ENCODE assay signal across 12 mouse cellular contexts in the genomic region with DNA sequence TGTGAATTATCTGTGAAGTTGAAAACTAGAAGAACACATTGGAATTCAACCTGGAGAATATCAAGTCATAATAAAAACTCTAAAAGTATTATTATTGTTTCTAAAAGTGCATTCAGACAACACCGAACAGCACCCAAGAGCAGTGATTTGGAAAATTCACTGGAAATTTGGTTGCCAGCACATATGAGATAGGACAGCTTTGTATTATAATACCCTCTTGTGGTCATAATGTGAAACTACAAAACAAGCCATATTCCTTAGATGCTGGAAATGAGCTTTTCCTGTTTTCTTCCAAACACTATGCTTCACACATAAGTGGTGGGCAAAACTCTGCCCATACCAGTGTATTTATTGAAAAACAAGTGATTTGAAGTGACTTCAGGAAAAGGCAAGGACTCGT. TPM values are rescaled to one million over a fixed set of nuclear protein-coding genes. Genes with fewer than 3 reads are reported as not detected.
DNase-seq lines count a peak whose midpoint lies in the region; ATAC-seq and TF ChIP-seq lines count a peak whose summit lies in the region.
"Had no signal": no experiment of that assay in that cellular context is flagged by ENCODE, and none has a peak within 500 bp of the region (broad histone marks: within the 10 kb centered on the region; RNA-seq: fewer than 3 reads in every experiment).

No protein-coding gene starts in this region.

- H3K27me3 ChIP-seq in heart, adult 2 months (ENCODE audit: control insufficient read depth, insufficient read depth, low read length), result no peaks in the 10 kb centered on the region
- H3K27me3 ChIP-seq in heart, embryonic 12.5 days (replicated peaks), result no peaks in the 10 kb centered on the region
- H3K27me3 ChIP-seq in liver, postnatal 0 days (ENCODE audit: insufficient read depth, low read length), result no peaks in the 10 kb centered on the region
- H3K27me3 ChIP-seq in liver, embryonic 12.5 days (replicated peaks), result no peaks in the 10 kb centered on the region
- H3K27me3 ChIP-seq in neural tube, embryonic 12.5 days (replicated peaks), result no peaks in the 10 kb centered on the region

- ATAC-seq in heart, embryonic 12.5 days (ENCODE audit: insufficient number of reproducible peaks, low FRiP score), result no peak
- no peak for ATAC-seq in liver, postnatal 0 days
- ATAC-seq in liver, embryonic 12.5 days, result no peak
- peak; percentile 53; the same call in 1 of the 2 replicates for ATAC-seq in neural tube, embryonic 12.5 days (ENCODE audit: low FRiP score, low read depth)

- H3K4me2 ChIP-seq in heart, embryonic 12.5 days, result no peak overlapping the region
- no peak overlapping the region for H3K4me2 ChIP-seq in liver, postnatal 0 days (ENCODE audit: low read depth, low read length)
- H3K4me2 ChIP-seq in liver, embryonic 12.5 days, result no peak overlapping the region
- H3K4me2 ChIP-seq in neural tube, embryonic 12.5 days (replicated peaks), result no peak overlapping the region

- intact Hi-C loops in heart, adult 2 months (cut with DNase I), result loop anchor here (2.0 to 5.0 kb wide), 2 partner anchors 91 to 409 kb away; partner anchors contain the start of gene Cyp2j9

- H3K79me2 ChIP-seq in heart, adult 2 months (replicated peaks; ENCODE audit: control insufficient read depth, insufficient read depth, low read length), result no peaks in the 10 kb centered on the region

- H3K4me1 ChIP-seq in heart, adult 2 months (ENCODE audit: control insufficient read depth, insufficient read depth, low read length), result no peaks in the 10 kb centered on the region
- H3K4me1 ChIP-seq in heart, embryonic 12.5 days (replicated peaks), result no peaks in the 10 kb centered on the region
- H3K4me1 ChIP-seq in liver, postnatal 0 days (ENCODE audit: insufficient read depth), result no peaks in the 10 kb centered on the region
- no peaks in the 10 kb centered on the region for H3K4me1 ChIP-seq in liver, embryonic 12.5 days
- H3K4me1 ChIP-seq in neural tube, embryonic 12.5 days, result no peaks in the 10 kb centered on the region

- WGBS in heart, adult 2 months, result 30% methylated on average over 2 of the region's 2 CpGs
- WGBS in heart, embryonic 12.5 days, result 40% methylated on average over 2 of the region's 2 CpGs
- 33% methylated on average over 2 of the region's 2 CpGs for WGBS in liver, postnatal 0 days (ENCODE audit: insufficient replicate concordance)
- 30% methylated on average over 2 of the region's 2 CpGs for WGBS in liver, embryonic 12.5 days (ENCODE audit: insufficient replicate concordance)
- 53% methylated on average over 2 of the region's 2 CpGs for WGBS in neural tube, embryonic 12.5 days

- no peak for TF ChIP-seq POLR2A in heart, adult 2 months (IDR thresholded peaks at IDR 0.05; ENCODE audit: insufficient read depth, low read depth, low read length)

- H3K27ac ChIP-seq in heart, adult 2 months, result no peak overlapping the region
- H3K27ac ChIP-seq in heart, embryonic 12.5 days (ENCODE audit: poor library complexity, severe bottlenecking), result no peak overlapping the region
- no peak overlapping the region for H3K27ac ChIP-seq in liver, postnatal 0 days (ENCODE audit: low read depth)
- no peak overlapping the region for H3K27ac ChIP-seq in liver, embryonic 12.5 days
- H3K27ac ChIP-seq in neural tube, embryonic 12.5 days, result no peak overlapping the region

- H3K9ac ChIP-seq in heart, adult 2 months (ENCODE audit: low read depth, low read length), result no peak overlapping the region
- H3K9ac ChIP-seq in heart, embryonic 12.5 days, result no peak overlapping the region
- H3K9ac ChIP-seq in liver, postnatal 0 days (replicated peaks), result no peak overlapping the region
- no peak overlapping the region for H3K9ac ChIP-seq in liver, embryonic 12.5 days
- H3K9ac ChIP-seq in neural tube, embryonic 12.5 days, result no peak overlapping the region

- peak; percentile 74 for TF ChIP-seq CTCF in heart, adult 2 months (IDR thresholded peaks at IDR 0.05)
- peak; percentile 61 for TF ChIP-seq CTCF in liver, postnatal 0 days (IDR thresholded peaks at IDR 0.05; ENCODE audit: low read depth)

- no peak for DNase-seq in heart, adult 2 months
- no peak for DNase-seq in liver, postnatal 0 days
- peak; percentile 42 for DNase-seq in embryo, embryonic 10.5 days (ENCODE audit: low spot score)
- no peak for DNase-seq in spleen, adult 18-20 months
- DNase-seq in testis, postnatal 10 days (ENCODE audit: low spot score), result no peak
- DNase-seq: lung, postnatal 10 days; thymus, adult 2 months had no signal

- H3K9me3 ChIP-seq in heart, embryonic 12.5 days (replicated peaks), result no peaks in the 10 kb centered on the region
- H3K9me3 ChIP-seq in liver, postnatal 0 days (ENCODE audit: low read length), result no peaks in the 10 kb centered on the region
- no peaks in the 10 kb centered on the region for H3K9me3 ChIP-seq in liver, embryonic 12.5 days (replicated peaks)
- no peaks in the 10 kb centered on the region for H3K9me3 ChIP-seq in neural tube, embryonic 12.5 days

- H3K36me3 ChIP-seq in heart, adult 2 months (ENCODE audit: control insufficient read depth, insufficient read depth, low read length), result no peaks in the 10 kb centered on the region
- H3K36me3 ChIP-seq in heart, embryonic 12.5 days, result no peaks in the 10 kb centered on the region
- H3K36me3 ChIP-seq in liver, postnatal 0 days (replicated peaks; ENCODE audit: insufficient read depth, low read length), result no peaks in the 10 kb centered on the region
- H3K36me3 ChIP-seq in liver, embryonic 12.5 days, result no peaks in the 10 kb centered on the region
- H3K36me3 ChIP-seq in neural tube, embryonic 12.5 days, result no peaks in the 10 kb centered on the region

- TF ChIP-seq EP300 in heart, adult 2 months (IDR thresholded peaks at IDR 0.05; ENCODE audit: insufficient read depth, low read depth, low read length), result no peak
- TF ChIP-seq EP300 in liver, postnatal 0 days (IDR thresholded peaks at IDR 0.05; ENCODE audit: low read depth), result no peak

- H3K4me3 ChIP-seq in heart, adult 2 months, result no peak overlapping the region
- no peak overlapping the region for H3K4me3 ChIP-seq in heart, embryonic 12.5 days
- no peak overlapping the region for H3K4me3 ChIP-seq in liver, postnatal 0 days (ENCODE audit: low read depth, low read length)
- no peak overlapping the region for H3K4me3 ChIP-seq in liver, embryonic 12.5 days
- no peak overlapping the region for H3K4me3 ChIP-seq in neural tube, embryonic 12.5 days

RNA-seq across cellular contexts. Expression of gene Cyp2j5, which starts 19.5 kb away (rescaled TPM):
- total RNA-seq in heart, adult 2 months (2021), result not detected
- polyA plus RNA-seq in heart, adult 2 months (2012; rRNA removed), result 0.15 TPM in 1 of 2 replicates, not detected in the other
- not detected in 2 replicates for polyA plus RNA-seq in heart, embryonic 12.5 days (2016; fragmentation: Nextera tagmentation; extraction: Ambion mirVana)
- 24.4 and 27.6 TPM in 2 replicates for polyA plus RNA-seq in liver, postnatal 0 days (2015; fragmentation: Nextera tagmentation; extraction: Ambion mirVana)
- 0.05 and 0.06 TPM in 2 replicates for polyA plus RNA-seq in liver, embryonic 12.5 days (2016; fragmentation: Nextera tagmentation; extraction: Ambion mirVana)
- not detected in 2 replicates for polyA plus RNA-seq in neural tube, embryonic 12.5 days (2016; fragmentation: Nextera tagmentation; extraction: Ambion mirVana)
- total RNA-seq: layer of hippocampus, postnatal 25 days had no signal
- polyA plus RNA-seq: heart, embryonic 14.5 days had no signal

Comparison
In these comparisons a context has a peak if more than half of its experiments do, and no peak if none do; other contexts are left out.
1. RNA of gene Cyp2j5, which starts 19.5 kb away (polyA plus RNA-seq): 24.4 to 27.6 TPM in liver, postnatal 0 days; 0.05 to 0.06 TPM in liver, embryonic 12.5 days, 0.15 TPM in heart, adult 2 months, not detected in heart, embryonic 12.5 days and not detected in neural tube, embryonic 12.5 days; every median in the first group is over 10 times any median in the second.